Mouse (Mus musculus): ENCODE measurements at regions not wholly inside any gene's neighbourhood (a gene's known extent, or its start where the extent isn't known, plus 50 kb on each side); places are given as distances from the start of the nearest gene placed in this dataset.

- H3K9me3 ChIP-seq (replicated peaks), result no peaks in the 10 kb centered on the region
- 12% methylated on average over 8 of the region's 8 CpGs for WGBS
- H3K4me3 ChIP-seq, result no peak overlapping the region
- no peaks in the 10 kb centered on the region for H3K27me3 ChIP-seq (replicated peaks)
- H3K9ac ChIP-seq, result no peak overlapping the region; the same call in 1 of the 2 replicates
- H3K4me2 ChIP-seq, result peak overlapping the region; percentile 9; the same call in 1 of the 2 replicates
- ATAC-seq (ENCODE audit: insufficient number of reproducible peaks, low FRiP score), result no peak
- H3K4me1 ChIP-seq (replicated peaks), result peaks cover 31% of the 10 kb centered on the region
- H3K27ac ChIP-seq (ENCODE audit: poor library complexity, severe bottlenecking), result peak overlapping the region; percentile 28; the same call in 1 of the 2 replicates
- H3K36me3 ChIP-seq, result no peaks in the 10 kb centered on the region
Observed at GRCm38 (mm10) chr10:118569424-118569823, 128.6 kb downstream of the Ifng start.

- Histone ChIP-seq H3K27ac (ENCODE audit: poor library complexity, severe bottlenecking) (no peak overlapping the region), H3K4me2 (no peak overlapping the region), H3K9ac (no peak overlapping the region), H3K27me3 (replicated peaks) (no peaks in the 10 kb centered on the region), H3K4me1 (replicated peaks) (peaks cover 31% of the 10 kb centered on the region), H3K36me3 (no peaks in the 10 kb centered on the region), H3K4me3 (no peak overlapping the region), H3K9me3 (replicated peaks) (no peaks in the 10 kb centered on the region)
- no peak for ATAC-seq (ENCODE audit: insufficient number of reproducible peaks, low FRiP score)
- WGBS, result 73% methylated on average over 3 of the region's 3 CpGs
Observed at GRCm38 (mm10) chr10:118573247-118573646, 132.4 kb downstream of the Ifng start.

- Histone ChIP-seq H3K9ac (no peak overlapping the region), H3K36me3 (no peaks in the 10 kb centered on the region), H3K4me2 (no peak overlapping the region), H3K27ac (ENCODE audit: poor library complexity, severe bottlenecking) (no peak overlapping the region), H3K4me1 (replicated peaks) (peaks cover 15% of the 10 kb centered on the region), H3K27me3 (replicated peaks) (no peaks in the 10 kb centered on the region), H3K4me3 (no peak overlapping the region), H3K9me3 (replicated peaks) (peaks cover 3% of the 10 kb centered on the region; the same call in 1 of the 2 replicates)
- ATAC-seq (ENCODE audit: insufficient number of reproducible peaks, low FRiP score), result no peak
- WGBS, result 84% methylated on average over 7 of the region's 7 CpGs
Observed at GRCm38 (mm10) chr10:118575570-118575969, 134.7 kb downstream of the Ifng start.

- WGBS, result 53% methylated on average over 2 of the region's 2 CpGs
- H3K9me3 ChIP-seq (replicated peaks), result peaks cover 5% of the 10 kb centered on the region; the same call in 1 of the 2 replicates
- H3K36me3 ChIP-seq, result no peaks in the 10 kb centered on the region
- no peaks in the 10 kb centered on the region for H3K27me3 ChIP-seq (replicated peaks)
- H3K4me1 ChIP-seq (replicated peaks), result no peaks in the 10 kb centered on the region
- ATAC-seq (ENCODE audit: insufficient number of reproducible peaks, low FRiP score), result no peak
- H3K9ac ChIP-seq, result no peak overlapping the region
- no peak overlapping the region for H3K4me2 ChIP-seq
- no peak overlapping the region for H3K4me3 ChIP-seq
- H3K27ac ChIP-seq (ENCODE audit: poor library complexity, severe bottlenecking), result no peak overlapping the region
Observed at GRCm38 (mm10) chr10:118581376-118581775, 140.5 kb downstream of the Ifng start.

GRCm38 (mm10) chr10:118585821-118586220 is 145.0 kb downstream of the Ifng start:
- no peak for ATAC-seq (ENCODE audit: insufficient number of reproducible peaks, low FRiP score)
- no peak overlapping the region for H3K4me3 ChIP-seq
- H3K9ac ChIP-seq, result no peak overlapping the region
- peaks cover 5% of the 10 kb centered on the region; the same call in 1 of the 2 replicates for H3K4me1 ChIP-seq (replicated peaks)
- H3K4me2 ChIP-seq, result no peak overlapping the region
- H3K27ac ChIP-seq (ENCODE audit: poor library complexity, severe bottlenecking), result no peak overlapping the region
- WGBS, result 74% methylated on average over 4 of the region's 4 CpGs
- H3K36me3 ChIP-seq, result no peaks in the 10 kb centered on the region
- 0 out of 2 replicates have a peak, but pooled peaks cover 2% of the 10 kb centered on the region for H3K9me3 ChIP-seq (replicated peaks)
- H3K27me3 ChIP-seq (replicated peaks), result 0 out of 2 replicates have a peak, but pooled peaks cover 4% of the 10 kb centered on the region

GRCm38 (mm10) chr10:118588198-118588597 is 147.4 kb downstream of the Ifng start:
- no peak for ATAC-seq (ENCODE audit: insufficient number of reproducible peaks, low FRiP score)
- Histone ChIP-seq H3K4me1 (replicated peaks) (peaks cover 5% of the 10 kb centered on the region; the same call in 1 of the 2 replicates), H3K4me3 (no peak overlapping the region), H3K27me3 (replicated peaks) (0 out of 2 replicates have a peak, but pooled peaks cover 4% of the 10 kb centered on the region), H3K27ac (ENCODE audit: poor library complexity, severe bottlenecking) (no peak overlapping the region), H3K36me3 (no peaks in the 10 kb centered on the region), H3K9me3 (replicated peaks) (0 out of 2 replicates have a peak, but pooled peaks cover 2% of the 10 kb centered on the region), H3K4me2 (no peak overlapping the region), H3K9ac (no peak overlapping the region)
- WGBS, result 44% methylated on average over 8 of the region's 8 CpGs

GRCm38 (mm10) chr10:118592648-118593368 is 152.0 kb downstream of the Ifng start:
- peaks cover 17% of the 10 kb centered on the region for H3K4me1 ChIP-seq (replicated peaks)
- H3K27me3 ChIP-seq (replicated peaks), result no peaks in the 10 kb centered on the region
- no peak overlapping the region for H3K27ac ChIP-seq (ENCODE audit: poor library complexity, severe bottlenecking)
- no peak overlapping the region for H3K9ac ChIP-seq
- ATAC-seq (ENCODE audit: insufficient number of reproducible peaks, low FRiP score), result no peak
- 41% methylated on average over 16 of the region's 16 CpGs for WGBS
- no peaks in the 10 kb centered on the region for H3K9me3 ChIP-seq (replicated peaks)
- H3K4me3 ChIP-seq, result no peak overlapping the region
- H3K36me3 ChIP-seq, result no peaks in the 10 kb centered on the region
- no peak overlapping the region for H3K4me2 ChIP-seq

- H3K4me3 ChIP-seq, result no peak overlapping the region; the same call in 1 of the 2 replicates
- peaks cover 12% of the 10 kb centered on the region for H3K4me1 ChIP-seq (replicated peaks)
- H3K9me3 ChIP-seq (replicated peaks), result no peaks in the 10 kb centered on the region
- no peak overlapping the region for H3K27ac ChIP-seq (ENCODE audit: poor library complexity, severe bottlenecking)
- H3K36me3 ChIP-seq, result no peaks in the 10 kb centered on the region
- peak overlapping the region; percentile 24; the same call in 1 of the 2 replicates for H3K9ac ChIP-seq
- H3K27me3 ChIP-seq (replicated peaks), result no peaks in the 10 kb centered on the region
- WGBS, result 14% methylated on average over 8 of the region's 8 CpGs
- H3K4me2 ChIP-seq, result peak overlapping the region; percentile 45
- no peak for ATAC-seq (ENCODE audit: insufficient number of reproducible peaks, low FRiP score)
Observed at GRCm38 (mm10) chr10:118596206-118596605, 155.4 kb downstream of the Ifng start.

GRCm38 (mm10) chr10:118598497-118598896 is 157.7 kb downstream of the Ifng start:
- no peak overlapping the region for H3K4me3 ChIP-seq
- H3K9me3 ChIP-seq (replicated peaks), result no peaks in the 10 kb centered on the region
- WGBS, result 67% methylated on average over 4 of the region's 4 CpGs
- H3K9ac ChIP-seq, result no peak overlapping the region
- H3K36me3 ChIP-seq, result no peaks in the 10 kb centered on the region
- H3K27ac ChIP-seq (ENCODE audit: poor library complexity, severe bottlenecking), result no peak overlapping the region
- H3K27me3 ChIP-seq (replicated peaks), result no peaks in the 10 kb centered on the region
- H3K4me2 ChIP-seq, result no peak overlapping the region
- peaks cover 14% of the 10 kb centered on the region for H3K4me1 ChIP-seq (replicated peaks)
- ATAC-seq (ENCODE audit: insufficient number of reproducible peaks, low FRiP score), result no peak

- ATAC-seq (ENCODE audit: insufficient number of reproducible peaks, low FRiP score), result no peak
- no peaks in the 10 kb centered on the region for H3K27me3 ChIP-seq (replicated peaks)
- no peak overlapping the region for H3K27ac ChIP-seq (ENCODE audit: poor library complexity, severe bottlenecking)
- H3K36me3 ChIP-seq, result no peaks in the 10 kb centered on the region
- 83% methylated on average over 5 of the region's 5 CpGs for WGBS
- H3K4me1 ChIP-seq (replicated peaks), result peaks cover 14% of the 10 kb centered on the region
- H3K4me2 ChIP-seq, result no peak overlapping the region
- H3K4me3 ChIP-seq, result no peak overlapping the region
- no peak overlapping the region for H3K9ac ChIP-seq
- no peaks in the 10 kb centered on the region for H3K9me3 ChIP-seq (replicated peaks)
Observed at GRCm38 (mm10) chr10:118599197-118599596, 158.4 kb downstream of the Ifng start.

GRCm38 (mm10) chr10:118599610-118600009 is 158.8 kb downstream of the Ifng start:
- no peak overlapping the region for H3K4me2 ChIP-seq
- peaks cover 14% of the 10 kb centered on the region for H3K4me1 ChIP-seq (replicated peaks)
- H3K27ac ChIP-seq (ENCODE audit: poor library complexity, severe bottlenecking), result no peak overlapping the region
- no peak overlapping the region for H3K9ac ChIP-seq
- 79% methylated on average over 4 of the region's 4 CpGs for WGBS
- H3K9me3 ChIP-seq (replicated peaks), result no peaks in the 10 kb centered on the region
- no peak overlapping the region for H3K4me3 ChIP-seq
- H3K27me3 ChIP-seq (replicated peaks), result no peaks in the 10 kb centered on the region
- no peaks in the 10 kb centered on the region for H3K36me3 ChIP-seq
- ATAC-seq (ENCODE audit: insufficient number of reproducible peaks, low FRiP score), result no peak

All from heart, embryonic 12.5 days (tissue).